Mouse (Mus musculus): ENCODE measurements around the gene Bicra.
A peak's percentile ranks its signal among the peaks of the same experiment; 100 is the strongest.

Bicra gene

DNA sequence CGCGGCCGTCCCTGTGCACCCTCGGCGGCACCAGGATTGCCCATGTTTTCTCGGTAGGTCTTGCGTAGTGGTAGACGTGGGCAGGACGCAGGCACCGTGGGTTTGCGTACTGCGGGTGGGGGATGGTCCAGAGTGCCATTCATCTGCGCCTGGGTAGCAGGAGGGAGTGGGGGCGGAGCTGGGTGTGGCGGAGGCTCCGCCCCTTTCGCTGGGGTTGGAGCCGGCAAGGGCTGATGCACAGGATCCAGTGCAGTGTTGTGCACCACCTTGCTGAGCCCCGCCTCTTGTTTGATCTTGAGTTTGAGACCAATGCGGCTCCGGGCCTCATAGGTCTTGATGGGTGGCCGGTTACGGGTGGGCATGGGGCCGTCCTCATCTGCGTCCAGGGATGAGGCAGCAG lies 75.5 kb downstream of the Bicra start:
- no peak for DNase-seq (ENCODE audit: low read depth, low spot score)

DNA sequence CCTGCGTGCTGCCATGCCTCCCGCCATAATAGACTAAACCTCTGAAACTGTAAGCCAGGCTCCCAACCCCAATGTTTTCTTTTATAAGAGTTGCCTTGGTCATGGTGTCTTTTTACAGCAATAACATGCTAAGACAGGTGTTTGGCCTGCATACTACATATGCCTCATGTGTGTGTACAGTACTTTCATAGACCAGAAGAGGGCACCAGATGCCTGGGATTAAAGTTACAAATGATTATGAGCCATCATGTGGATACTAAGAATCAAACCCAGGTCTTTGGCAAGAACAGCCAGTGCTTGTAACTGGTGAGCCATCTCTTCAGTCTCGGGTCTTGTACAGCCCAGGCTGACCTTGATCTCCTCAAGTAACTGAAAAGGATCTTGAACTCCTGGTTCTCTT lies 78.0 kb downstream of the Bicra start:
- DNase-seq (ENCODE audit: low read depth, low spot score), result no peak

DNA sequence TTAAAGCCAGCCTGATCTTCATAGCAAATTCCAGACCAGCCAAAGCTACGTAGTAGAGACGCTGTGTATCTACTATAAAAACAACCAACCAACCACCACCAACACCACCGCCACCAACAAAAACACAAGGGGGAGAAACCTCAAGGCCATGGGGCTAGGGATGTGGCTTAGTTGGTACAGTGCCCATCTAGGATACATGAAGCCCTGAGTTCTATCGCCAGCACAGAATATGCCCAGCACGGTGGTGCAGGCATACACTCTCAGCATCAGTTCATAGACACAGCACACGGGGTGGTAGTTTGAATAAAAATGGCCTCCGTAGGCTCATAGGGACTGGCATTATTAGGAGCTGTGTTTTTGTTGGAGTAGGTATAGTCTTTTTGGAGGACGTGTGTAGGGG lies 79.4 kb downstream of the Bicra start:
- no peak for DNase-seq (ENCODE audit: low read depth, low spot score)

DNA sequence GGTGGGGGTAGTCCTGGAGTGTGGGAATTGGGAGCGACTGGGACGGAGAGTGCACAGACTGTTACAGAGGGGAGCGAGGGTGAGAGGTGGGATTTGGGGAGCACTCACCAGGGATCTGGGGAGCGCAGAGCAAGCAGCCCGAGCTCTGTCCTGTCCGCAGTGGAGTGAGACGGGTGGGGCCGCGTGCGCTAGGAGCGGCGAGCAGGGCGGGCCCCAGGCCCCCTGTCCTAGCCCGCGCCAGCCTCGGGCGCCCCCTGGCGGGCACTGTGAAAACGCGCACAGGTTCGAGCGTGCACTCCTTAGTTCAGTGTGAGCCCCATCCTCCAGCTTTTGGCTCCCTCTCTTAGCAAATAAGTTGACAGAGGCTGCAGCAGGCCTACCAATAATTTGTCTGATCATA lies 80.4 kb downstream of the Bicra start, which contains the start of gene Ehd2:
Gene Ehd2, minus strand, starts transcription at position 256 of the 400 bp plus-strand sequence.
- DNase-seq (ENCODE audit: low read depth, low spot score), result peak; percentile 40

DNA sequence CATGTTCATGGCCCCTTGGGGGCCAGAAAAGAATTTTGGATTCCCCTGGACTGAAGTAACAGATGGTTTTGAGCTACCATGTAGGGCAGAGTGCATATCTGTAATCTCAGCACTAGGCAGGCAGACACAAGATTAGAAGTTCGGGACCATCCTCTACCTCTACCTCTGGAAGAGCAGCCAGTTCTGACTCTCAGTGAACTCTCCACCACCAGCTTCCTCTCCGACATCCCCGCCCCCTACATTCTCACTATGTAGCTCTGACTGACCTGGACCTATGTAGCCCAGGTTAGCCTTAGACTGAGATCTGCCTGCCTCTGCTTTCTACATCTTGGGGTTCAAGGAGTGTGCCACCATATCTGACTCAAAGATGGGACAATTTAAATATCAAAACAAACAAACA lies 81.2 kb downstream of the Bicra start:
- DNase-seq (ENCODE audit: low read depth, low spot score), result no peak

DNA sequence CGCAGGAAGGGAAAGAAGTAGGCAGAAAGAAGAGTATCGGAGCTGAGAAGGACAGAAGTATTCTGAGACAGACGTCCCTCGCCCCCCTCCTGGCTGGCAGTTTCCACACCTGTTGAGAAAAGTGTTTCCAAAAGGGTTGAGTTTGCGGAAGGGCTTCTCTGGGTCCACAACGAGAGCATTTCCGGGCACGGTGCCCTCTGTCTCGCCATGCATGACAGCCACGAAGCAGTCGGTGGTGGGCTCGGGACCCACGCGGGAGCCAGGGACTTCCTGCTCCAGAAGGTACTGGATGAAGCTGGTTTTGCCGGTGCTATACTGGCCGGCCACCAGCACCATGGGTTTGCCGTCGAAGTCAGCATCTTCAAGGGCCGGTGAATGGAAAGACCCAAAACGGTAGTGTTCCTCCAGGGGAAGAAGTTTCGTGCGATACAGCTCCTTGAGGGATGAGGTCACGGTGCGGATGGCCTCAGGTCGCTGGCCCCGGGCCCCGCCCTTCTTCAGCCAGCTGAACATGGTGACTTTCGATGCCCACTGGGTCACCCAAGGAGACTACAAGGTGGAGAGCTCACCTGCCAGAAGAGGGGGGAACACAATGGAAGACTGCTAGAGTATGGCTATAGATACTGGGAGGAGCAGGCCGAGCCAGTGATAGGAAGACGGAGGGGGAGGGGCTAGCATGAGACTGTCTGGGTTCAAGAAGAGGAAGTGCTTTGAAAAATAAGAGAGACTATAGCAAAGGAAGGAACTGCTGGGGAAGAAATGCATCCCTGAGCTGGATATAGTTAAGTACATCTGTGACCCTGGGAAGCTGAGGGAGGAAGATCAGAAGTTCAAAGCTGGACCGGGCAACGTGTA lies 83.7 kb downstream of the Bicra start:
- DNase-seq (ENCODE audit: low read depth, low spot score), result no peak

DNA sequence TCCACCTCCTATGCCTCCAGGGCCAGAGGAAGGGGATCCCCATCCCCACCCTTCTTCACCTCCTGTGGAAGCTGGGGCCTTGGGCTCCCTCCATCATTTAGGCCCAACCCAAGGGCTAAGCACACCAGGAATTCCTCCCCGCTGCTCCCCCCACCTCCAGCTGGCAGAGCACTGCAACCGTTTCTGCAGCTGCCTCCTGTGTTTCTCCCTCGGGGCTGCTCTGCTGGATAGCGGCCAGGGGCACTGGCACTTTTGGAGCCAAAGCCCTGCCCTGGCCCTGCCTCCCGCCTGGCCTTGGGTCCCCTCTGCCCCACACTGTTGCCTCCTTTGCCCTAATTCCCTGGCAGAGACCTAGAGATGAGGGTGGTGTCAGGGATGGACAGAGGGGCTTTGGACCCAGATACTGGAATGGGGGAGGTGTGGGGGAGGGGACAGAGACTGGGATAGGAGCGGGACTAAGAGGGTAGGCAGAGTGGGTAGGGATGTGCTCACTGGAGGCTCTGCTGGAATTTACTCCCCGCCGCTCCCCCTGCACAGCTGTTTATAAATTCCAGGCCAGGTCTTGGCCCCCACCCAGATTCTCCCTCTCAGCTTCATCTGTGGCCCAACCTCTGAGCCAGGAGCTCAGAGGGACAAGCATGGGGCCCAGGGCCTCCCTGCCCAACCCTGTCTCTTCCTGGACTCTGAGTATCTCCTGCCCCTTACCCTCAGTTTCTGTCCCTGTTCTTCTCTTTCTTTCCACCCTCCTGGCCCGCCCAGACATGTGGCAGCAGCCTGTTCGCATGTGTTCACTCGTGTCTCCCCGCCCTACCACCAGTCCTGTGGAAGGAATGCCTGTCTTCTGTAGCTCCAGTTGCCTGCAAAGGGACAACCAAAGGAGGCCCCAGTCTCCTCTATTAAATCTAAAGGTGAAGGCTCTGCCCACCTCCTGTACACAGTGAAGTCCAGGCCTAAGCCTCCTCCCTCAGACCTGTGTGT lies 85.1 kb downstream of the Bicra start:
- peak; percentile 23 for DNase-seq (ENCODE audit: low read depth, low spot score)

DNA sequence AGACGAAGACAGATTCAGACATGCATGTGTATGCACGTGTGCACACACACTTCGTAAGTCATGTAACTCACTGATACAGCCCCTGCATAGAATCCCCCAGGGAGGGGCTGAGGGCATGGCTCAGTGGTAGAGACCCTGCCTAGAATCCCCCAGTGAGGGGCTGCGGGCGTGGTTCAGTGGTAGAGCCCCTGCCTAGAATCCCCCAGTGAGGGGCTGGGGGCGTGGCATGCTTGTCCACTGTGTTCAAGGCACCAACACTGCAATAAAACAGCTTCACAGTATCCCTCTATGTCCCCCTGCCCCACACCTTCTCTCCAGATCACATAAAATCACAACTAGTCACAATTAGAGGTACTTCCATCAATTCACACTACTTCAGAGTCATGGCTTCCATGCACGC lies 85.9 kb downstream of the Bicra start:
- no peak for DNase-seq (ENCODE audit: low read depth, low spot score)

DNA sequence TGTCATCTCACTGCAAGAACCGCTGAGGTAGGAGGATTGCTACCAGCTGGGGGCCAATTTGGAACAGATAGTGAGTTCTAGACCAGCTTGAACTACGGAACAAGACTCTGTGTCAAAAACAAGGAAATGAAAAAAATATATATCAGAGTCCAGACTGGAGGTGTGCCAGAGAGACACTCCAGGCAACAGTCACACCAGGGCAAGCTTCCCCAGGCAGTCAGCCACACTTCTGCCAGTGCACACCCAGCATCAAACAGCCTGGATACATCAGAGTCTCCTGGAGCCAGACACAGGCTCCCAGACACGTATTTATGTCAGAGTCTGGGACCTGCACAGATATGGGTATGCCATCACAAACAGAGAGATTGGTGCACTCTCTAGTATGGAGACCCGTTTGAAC lies 86.5 kb downstream of the Bicra start:
- no peak for DNase-seq (ENCODE audit: low read depth, low spot score)

DNA sequence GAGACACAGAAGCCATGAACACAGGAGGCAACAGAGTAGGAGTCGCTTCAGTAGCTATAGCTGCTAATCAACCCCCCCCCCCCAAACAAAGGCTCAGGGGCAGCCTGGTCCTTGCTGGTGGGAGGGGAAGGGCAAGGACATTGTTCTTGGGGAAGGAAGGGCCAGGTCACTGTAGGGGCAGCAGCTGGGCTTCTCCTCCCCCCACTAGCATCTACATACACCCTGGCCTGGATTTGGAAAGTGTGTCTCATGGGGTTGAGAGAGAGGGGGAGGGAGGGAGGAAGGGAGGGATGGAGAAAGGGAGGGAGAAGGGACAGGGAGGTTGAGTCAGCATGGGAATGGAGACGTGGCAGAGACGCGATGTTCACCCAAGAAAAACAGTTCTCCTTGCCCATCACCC lies 87.0 kb downstream of the Bicra start:
- DNase-seq (ENCODE audit: low read depth, low spot score), result no peak

DNA sequence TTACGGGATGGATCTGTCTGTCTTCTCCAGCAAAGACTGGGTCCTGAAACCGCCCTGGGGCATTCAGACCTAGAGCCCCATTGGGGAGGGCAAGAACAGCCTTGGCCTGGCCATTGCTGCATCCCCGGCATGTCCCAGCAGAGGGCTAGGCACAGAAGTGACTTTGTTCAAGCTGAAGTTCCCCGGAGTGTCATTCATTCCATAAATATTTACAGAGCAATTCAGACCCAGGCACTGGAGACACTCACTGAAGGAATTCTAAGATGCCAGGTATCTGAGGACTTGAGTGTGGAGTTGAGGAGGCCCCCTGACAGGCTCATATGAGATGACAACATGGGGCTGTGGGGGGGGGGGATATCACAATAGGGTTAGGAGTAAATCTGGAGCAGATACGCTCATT lies 91.6 kb downstream of the Bicra start:
- no peak for DNase-seq (ENCODE audit: low read depth, low spot score)

DNA sequence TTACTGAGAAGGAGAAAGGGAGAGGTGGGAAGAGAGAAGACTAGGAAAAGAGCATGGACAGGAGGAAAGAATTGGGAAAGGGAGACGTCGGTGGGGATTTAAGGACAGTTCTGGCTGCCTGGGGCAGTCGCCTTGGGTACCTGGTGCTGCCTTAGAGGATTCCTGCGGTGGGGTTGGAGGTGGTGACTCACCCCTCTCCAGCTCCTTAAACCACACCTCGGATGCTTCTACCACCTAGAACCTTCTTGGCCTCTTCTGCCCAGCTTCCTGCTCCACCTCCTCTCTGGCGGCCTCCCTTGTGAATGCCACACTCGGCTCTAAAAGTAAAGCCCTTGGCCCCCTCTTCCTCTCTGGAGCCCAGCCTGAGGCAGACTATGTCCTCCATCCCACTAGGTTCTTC lies 92.2 kb downstream of the Bicra start:
- DNase-seq (ENCODE audit: low read depth, low spot score), result no peak

DNA sequence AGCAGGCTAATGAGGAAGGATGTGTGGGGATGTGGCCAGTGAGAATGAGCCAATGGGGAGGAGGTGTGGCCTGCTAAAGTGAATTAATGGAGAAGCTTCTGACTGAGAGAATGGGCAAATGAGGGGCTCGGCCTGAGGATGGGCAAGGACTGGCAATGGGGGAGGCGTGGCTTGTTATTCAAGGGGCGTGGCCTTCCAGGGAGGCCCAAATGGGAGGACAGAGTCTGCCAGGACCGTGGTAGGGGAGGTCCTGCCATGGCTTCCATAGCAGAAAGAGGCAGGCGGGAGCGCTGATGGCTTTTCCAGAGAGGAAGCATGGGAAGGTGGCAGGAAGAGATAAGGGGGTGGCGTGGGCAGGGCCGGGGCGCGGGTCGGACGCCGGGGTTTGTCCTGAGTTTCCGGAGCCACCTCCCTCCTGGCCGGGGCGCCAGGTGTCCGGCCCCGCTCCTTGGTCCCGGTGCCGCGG lies 92.7 kb downstream of the Bicra start:
- no peak for DNase-seq (ENCODE audit: low read depth, low spot score)

DNA sequence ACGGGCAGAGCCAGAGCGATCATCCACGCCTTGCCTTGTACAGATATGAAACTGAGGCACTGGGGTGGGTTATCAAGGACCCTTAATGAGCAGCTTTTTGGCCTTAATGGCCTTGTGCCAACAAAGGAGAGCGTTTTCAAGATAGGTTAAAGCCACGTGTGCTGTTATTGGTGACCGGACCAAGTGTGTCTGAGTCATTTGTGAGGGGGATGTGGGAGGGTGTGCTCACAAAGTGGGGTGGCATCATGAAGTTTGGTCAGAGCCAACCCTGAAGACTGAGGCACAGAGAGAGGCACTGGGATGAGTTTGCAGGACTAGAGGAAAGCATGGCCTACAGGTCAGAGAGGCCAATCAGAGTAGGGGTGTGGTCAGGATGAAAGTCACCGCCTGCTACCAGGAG lies 93.3 kb downstream of the Bicra start:
- no peak for DNase-seq (ENCODE audit: low read depth, low spot score)

DNA sequence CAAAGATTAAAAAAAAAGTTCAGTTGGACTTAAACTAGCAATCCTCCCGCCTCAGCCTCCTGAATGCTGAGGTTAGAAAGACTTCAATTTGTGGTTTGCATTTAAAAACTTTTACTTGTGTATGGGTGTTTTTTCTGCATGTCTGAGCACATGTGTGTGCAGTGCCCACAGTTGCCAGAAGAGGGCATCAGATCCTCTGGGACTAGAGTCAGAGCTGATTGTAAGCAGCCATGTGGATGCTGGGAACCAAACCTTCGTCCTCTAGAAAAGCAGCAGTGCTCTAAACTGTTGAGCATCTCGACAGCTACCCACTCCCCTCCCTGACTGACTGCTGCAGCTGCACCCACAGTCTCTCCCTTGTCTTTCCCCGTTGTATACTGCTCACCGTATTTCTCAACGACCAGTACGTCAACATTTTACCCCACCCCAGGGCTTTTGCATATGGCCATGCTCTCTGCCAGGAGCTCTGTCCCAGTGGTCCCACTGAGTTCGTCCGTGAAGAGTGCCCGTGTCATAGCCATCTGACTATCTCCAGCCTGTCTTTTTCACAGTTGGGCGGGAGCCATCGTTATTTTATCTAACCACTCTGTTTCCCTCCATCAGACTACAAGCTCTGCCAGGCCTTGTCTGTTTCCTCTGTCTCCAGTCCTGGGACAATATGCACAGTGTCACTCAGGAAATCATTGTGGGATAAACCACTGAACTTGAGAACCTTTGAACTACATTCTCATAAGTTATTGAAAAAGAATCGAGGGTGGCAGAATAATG lies 94.2 kb downstream of the Bicra start:
- no peak for DNase-seq (ENCODE audit: low read depth, low spot score)

DNA sequence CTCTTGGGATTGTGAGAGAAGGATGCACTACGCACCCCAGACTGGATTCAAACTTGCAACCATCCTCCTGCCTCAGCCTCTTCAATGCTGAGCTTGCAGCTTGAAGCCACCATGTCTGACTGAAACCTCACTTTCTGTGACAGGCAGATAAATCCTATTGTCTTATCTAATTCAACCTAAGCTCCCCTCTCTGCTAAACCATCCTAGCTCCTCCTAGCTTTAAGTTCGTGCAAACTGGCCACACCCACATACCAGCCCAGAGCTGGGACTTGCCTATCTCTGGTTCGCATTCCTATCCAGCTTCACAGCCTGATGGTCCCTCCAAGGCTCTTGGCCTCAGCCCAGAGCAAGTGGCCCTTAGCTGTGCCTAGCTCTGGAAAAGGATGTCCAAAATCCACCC lies 95.3 kb downstream of the Bicra start:
- no peak for DNase-seq (ENCODE audit: low read depth, low spot score)

DNA sequence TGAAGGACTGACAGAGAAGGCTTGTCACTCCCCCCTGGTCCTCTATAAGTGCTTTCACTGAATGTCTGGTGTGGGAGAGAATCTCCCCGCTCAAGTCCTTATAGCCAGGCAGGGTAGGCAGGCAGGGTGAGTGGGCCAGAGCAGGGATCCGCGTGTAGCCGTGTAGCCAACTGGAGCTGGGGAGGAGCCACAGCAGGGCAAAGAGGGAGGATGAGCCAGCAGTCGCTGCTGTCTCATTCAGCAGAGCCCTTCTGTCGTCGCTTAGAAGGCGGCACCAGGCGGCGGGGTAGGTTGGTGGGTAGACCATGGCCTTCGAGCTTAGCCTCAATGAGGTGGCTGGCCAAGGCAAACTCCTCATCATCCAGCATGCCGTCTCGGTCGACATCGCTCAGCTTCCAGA lies 97.7 kb downstream of the Bicra start:
- no peak for DNase-seq (ENCODE audit: low read depth, low spot score)

DNA sequence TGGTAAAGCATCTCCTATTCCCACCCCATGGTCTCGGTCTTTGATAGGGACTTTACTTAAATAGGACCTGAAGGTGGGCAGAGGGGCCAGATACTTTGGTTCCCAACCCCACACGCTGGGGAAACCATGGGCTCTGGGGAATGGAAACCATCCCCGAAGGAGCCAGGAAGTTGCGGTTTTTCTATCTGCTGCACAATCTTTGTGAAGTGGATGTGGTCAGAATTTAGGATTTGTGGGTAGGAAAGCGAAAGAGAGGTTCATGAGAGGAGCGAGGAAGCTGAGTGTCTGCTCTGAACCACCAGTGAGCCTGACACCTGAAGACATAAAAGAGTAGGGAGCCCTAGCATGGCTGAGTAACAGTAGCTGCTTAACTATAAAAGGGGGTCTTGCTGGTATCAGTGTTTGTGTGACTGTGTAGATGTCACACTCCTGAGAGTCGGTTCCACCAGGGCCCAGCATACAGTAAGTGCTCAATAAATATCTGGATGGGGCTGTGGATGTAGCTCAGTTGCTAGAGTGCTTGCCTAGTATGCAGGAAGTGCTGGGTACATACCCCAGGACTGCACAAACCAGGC lies 98.4 kb downstream of the Bicra start:
- no peak for DNase-seq (ENCODE audit: low read depth, low spot score)

DNA sequence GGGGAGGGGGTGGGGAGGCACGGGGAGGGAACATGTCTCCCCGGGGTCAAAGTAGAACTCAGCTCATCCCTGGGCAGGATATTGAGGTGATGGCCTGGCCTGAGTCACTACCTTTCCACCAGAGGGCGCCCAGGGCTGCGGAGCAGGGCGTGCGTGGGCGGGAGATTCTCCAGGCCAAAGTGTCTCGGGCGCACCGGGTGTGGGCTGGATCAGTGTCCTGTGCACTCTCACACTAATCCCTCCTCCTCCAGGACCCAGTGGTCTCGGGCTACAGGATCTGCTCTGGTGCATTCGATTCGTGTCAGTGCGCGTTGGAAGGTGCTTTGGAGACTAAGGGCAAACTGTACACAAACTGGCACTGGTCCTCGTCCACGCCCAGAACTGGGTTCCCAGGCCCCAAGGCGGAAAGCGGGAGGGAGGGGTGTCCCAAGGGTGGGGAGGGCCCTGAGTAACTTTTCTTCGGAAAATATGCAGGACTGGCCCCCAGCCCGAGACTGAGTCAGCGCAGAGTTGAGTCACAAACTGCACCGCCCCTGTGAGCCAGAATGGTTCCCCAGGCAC lies 99.3 kb downstream of the Bicra start:
- DNase-seq (ENCODE audit: low read depth, low spot score), result peak; percentile 36

DNA sequence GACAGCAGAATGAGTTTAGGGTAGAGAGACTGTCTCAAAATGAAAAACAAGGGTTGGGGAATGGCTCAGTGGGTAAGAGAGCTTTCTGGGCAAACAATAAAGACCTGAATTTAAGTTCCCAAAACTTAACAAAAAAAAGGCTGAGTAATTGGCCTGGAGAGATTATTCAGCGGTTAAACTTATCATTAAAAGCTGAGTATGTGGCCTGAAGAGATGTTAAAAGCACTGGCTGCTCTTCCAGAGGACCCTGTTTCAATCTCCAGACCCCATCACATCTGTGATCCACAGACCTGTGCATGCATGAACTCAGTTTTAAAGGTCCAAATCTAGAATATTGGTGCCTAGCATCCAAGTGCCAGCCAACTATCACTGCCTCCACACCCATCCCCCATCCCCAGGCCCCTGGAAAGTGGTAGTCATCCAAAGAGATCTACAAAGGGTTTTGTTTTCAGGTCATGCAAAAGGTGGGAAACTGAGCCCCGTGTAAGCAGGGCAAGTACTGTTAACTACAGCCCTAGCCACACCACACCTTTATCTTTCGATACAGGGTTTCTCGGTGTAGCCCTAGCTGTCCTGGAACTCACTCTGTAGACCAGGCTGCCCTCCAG lies 100.0 kb downstream of the Bicra start:
- no peak for DNase-seq (ENCODE audit: low read depth, low spot score)
